Mouse (Mus musculus) embryonic facial prominence, embryonic 13.5 days (tissue): ENCODE data around the gene Dnajc1. TPM values are rescaled to one million over a fixed set of nuclear protein-coding genes. Genes with fewer than 3 reads are reported as not detected.

ENCODE experiments used
- ATAC-seq: fragments of 200-750 bp; cut with Nextera tagmentation; 2 replicates; pipeline ENCODE4 v1.8.0; 2017; ENCODE audit warnings: low read depth; ENCODE audit not compliant: insufficient number of reproducible peaks, insufficient read depth, low FRiP score, low TSS enrichment
- H3K27ac ChIP-seq: fragments of 300-500 bp; sonication (generic); 2 replicates; pipeline ENCODE4 v1.5.1; 2015; ENCODE audit warnings: moderate library complexity, mild to moderate bottlenecking, inconsistent platforms
- H3K27me3 ChIP-seq: fragments of 300-500 bp; sonication (generic); 2 replicates; pipeline ENCODE4 v1.6.1; 2015; ENCODE audit warnings: mild to moderate bottlenecking, inconsistent platforms
- H3K36me3 ChIP-seq: fragments of 300-500 bp; sonication (generic); 2 replicates; pipeline ENCODE4 v1.6.1; 2015; ENCODE audit warnings: mild to moderate bottlenecking, inconsistent platforms
- H3K4me1 ChIP-seq: fragments of 300-500 bp; sonication (generic); 2 replicates; pipeline ENCODE4 v1.6.1; 2015; ENCODE audit warnings: inconsistent platforms
- H3K4me2 ChIP-seq: fragments of 300-500 bp; sonication (generic); 2 replicates; pipeline ENCODE4 v1.6.1; 2015; ENCODE audit warnings: moderate library complexity, mild to moderate bottlenecking, inconsistent platforms
- H3K4me3 ChIP-seq: fragments of 300-500 bp; sonication (generic); 2 replicates; pipeline ENCODE4 v1.5.1; 2015; ENCODE audit warnings: mild to moderate bottlenecking, inconsistent platforms
- H3K9ac ChIP-seq: fragments of 300-500 bp; sonication (generic); 2 replicates; pipeline ENCODE4 v1.6.1; 2015; ENCODE audit warnings: mild to moderate bottlenecking, inconsistent platforms
- H3K9me3 ChIP-seq: fragments of 300-500 bp; sonication (generic); 2 replicates; pipeline ENCODE4 v1.6.1; 2016; ENCODE audit warnings: inconsistent platforms
- WGBS: fragments of 180-500 bp; shearing (Covaris S2); methylation state at CpG from one replicate; pipeline ENCODE4 v1.1.7; 2015; ENCODE audit warnings: mixed read lengths; 5-methylcytosine and 5-hydroxymethylcytosine counted together
- polyA plus RNA-seq: library from polyadenylated mRNA; unstranded; fragments of >200 nt; fragmentation: Nextera tagmentation; extraction: Ambion mirVana; gene quantifications from 2 replicates; pipeline ENCODE4 v1.2.1, GENCODE M21; 2015

Dnajc1 gene
- polyA plus RNA-seq, 1 experiment from 2014 or later = 36.4 TPM

- Histone ChIP-seq H3K27ac (peak overlapping the region; percentile 44; the same call in 1 of the 2 replicates), H3K9ac (no peak overlapping the region), H3K9me3 (no peaks in the 10 kb centered on the region), H3K4me3 (no peak overlapping the region), H3K4me2 (no peak overlapping the region), H3K4me1 (peaks cover 9% of the 10 kb centered on the region; the same call in 1 of the 2 replicates), H3K27me3 (no peaks in the 10 kb centered on the region), H3K36me3 (peaks cover 65% of the 10 kb centered on the region)
- no peak for ATAC-seq
- WGBS = 64% methylated on average over 3 of the region's 3 CpGs
Measured at GRCm38 (mm10) chr2:18217867-18218266, 174.8 kb downstream of the Dnajc1 start.

- Histone ChIP-seq H3K4me2 (no peak overlapping the region), H3K4me1 (peaks cover 9% of the 10 kb centered on the region; the same call in 1 of the 2 replicates), H3K4me3 (no peak overlapping the region), H3K27ac (no peak overlapping the region; the same call in 1 of the 2 replicates), H3K9me3 (no peaks in the 10 kb centered on the region), H3K36me3 (peaks cover 85% of the 10 kb centered on the region), H3K9ac (no peak overlapping the region), H3K27me3 (no peaks in the 10 kb centered on the region)
- ATAC-seq = no peak
- 57% methylated on average over 2 of the region's 2 CpGs for WGBS
Measured at GRCm38 (mm10) chr2:18214031-18214430, 178.6 kb downstream of the Dnajc1 start.

DNA sequence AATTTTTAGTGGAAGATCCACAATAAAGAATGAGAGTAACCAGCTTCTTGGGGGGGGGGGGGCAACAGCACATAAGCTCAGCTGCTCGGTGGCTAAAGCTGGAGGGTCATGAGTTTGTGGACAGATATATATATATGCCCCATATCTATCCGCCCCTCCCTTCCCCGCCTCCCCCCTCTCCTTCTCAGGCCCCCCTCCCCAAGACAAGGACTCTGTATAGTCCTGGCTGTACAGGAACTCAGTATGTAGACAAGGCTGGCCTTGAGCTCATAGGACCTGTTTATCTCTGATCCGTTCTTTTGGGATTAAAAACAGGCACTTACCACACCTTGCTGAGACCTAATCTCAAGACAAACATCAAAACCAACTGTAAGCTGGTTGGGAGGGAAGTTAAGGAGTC lies 182.7 kb downstream of the Dnajc1 start:
- H3K4me3 ChIP-seq = no peak overlapping the region
- 88% methylated on average over 4 of the region's 4 CpGs for WGBS
- H3K9ac ChIP-seq = no peak overlapping the region
- H3K27me3 ChIP-seq = no peaks in the 10 kb centered on the region
- H3K9me3 ChIP-seq = no peaks in the 10 kb centered on the region
- no peak overlapping the region for H3K4me2 ChIP-seq
- H3K27ac ChIP-seq = no peak overlapping the region
- no peaks in the 10 kb centered on the region for H3K4me1 ChIP-seq
- ATAC-seq = no peak
- H3K36me3 ChIP-seq = peaks cover 83% of the 10 kb centered on the region

- Histone ChIP-seq H3K4me2 (no peak overlapping the region), H3K9me3 (no peaks in the 10 kb centered on the region), H3K9ac (no peak overlapping the region), H3K36me3 (peaks cover 81% of the 10 kb centered on the region), H3K27me3 (no peaks in the 10 kb centered on the region), H3K4me1 (no peaks in the 10 kb centered on the region), H3K27ac (no peak overlapping the region), H3K4me3 (no peak overlapping the region)
- 86% methylated on average over 7 of the region's 7 CpGs for WGBS
- ATAC-seq = no peak
Measured at GRCm38 (mm10) chr2:18209211-18209823, 183.3 kb downstream of the Dnajc1 start.

DNA sequence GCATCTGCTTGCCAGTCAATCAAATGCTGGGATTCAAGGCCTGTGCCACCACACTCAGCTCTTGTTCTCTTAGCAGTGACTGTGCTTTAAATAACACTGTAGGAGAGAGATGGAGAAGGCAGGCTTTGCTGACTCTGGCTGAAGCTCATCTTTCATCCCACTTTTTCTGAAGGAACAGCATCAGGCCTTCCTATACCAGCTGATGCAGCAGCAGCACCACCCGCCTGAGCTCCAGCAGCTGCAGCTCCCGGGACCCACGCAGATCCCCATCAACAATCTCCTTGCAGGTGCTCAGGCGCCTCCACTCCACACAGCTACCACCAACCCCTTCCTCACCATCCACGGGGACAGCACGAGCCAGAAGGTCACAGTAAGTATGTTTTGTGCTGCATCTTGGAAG lies 184.1 kb downstream of the Dnajc1 start:
- Histone ChIP-seq H3K9ac (no peak overlapping the region), H3K4me1 (no peaks in the 10 kb centered on the region), H3K4me2 (no peak overlapping the region), H3K9me3 (no peaks in the 10 kb centered on the region), H3K27ac (no peak overlapping the region), H3K4me3 (no peak overlapping the region), H3K36me3 (peaks cover 81% of the 10 kb centered on the region), H3K27me3 (no peaks in the 10 kb centered on the region)
- WGBS = 82% methylated on average over 6 of the region's 6 CpGs
- no peak for ATAC-seq

- WGBS = 88% methylated on average over 10 of the region's 10 CpGs
- H3K36me3 ChIP-seq = peaks cover 81% of the 10 kb centered on the region
- ATAC-seq = no peak
Measured at GRCm38 (mm10) chr2:18206811-18207210, 185.8 kb downstream of the Dnajc1 start.

GRCm38 (mm10) chr2:18205118-18205517 lies 187.5 kb downstream of the Dnajc1 start:
- H3K4me3 ChIP-seq = no peak overlapping the region
- no peak for ATAC-seq
- 63% methylated on average over 3 of the region's 3 CpGs for WGBS

More at GRCm38 (mm10) chr2:18206811-18207210, 185.8 kb downstream of the Dnajc1 start:
- Histone ChIP-seq H3K27me3 (no peaks in the 10 kb centered on the region), H3K4me1 (no peaks in the 10 kb centered on the region), H3K4me3 (no peak overlapping the region), H3K9ac (no peak overlapping the region), H3K27ac (no peak overlapping the region), H3K4me2 (no peak overlapping the region), H3K9me3 (no peaks in the 10 kb centered on the region)

DNA sequence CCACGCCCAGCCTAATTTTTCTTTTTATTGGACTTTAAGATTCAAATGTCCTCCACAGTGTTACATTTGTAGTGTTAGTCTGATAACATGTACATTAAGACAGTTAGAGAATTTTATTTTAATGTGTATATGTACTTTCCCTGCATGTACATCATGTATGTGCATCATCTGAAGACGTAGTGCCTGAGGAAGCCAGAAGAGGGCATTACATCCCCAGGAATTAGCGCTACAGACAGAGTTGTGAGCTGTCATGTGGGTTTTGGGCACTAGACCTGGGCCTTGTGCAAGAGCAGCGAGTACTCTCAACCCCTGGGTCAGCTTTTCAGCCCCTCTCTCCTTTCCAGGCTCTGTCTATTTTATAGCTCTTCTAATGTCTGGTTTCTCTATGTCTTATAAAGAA lies 189.7 kb downstream of the Dnajc1 start:
- no peak overlapping the region for H3K4me3 ChIP-seq
- no peak overlapping the region for H3K9ac ChIP-seq
- H3K27me3 ChIP-seq = no peaks in the 10 kb centered on the region
- H3K27ac ChIP-seq = no peak overlapping the region
- no peak overlapping the region for H3K4me2 ChIP-seq
- no peaks in the 10 kb centered on the region for H3K4me1 ChIP-seq
- ATAC-seq = no peak
- WGBS = 97% methylated on average over 4 of the region's 4 CpGs
- peaks cover 67% of the 10 kb centered on the region for H3K36me3 ChIP-seq
- no peaks in the 10 kb centered on the region for H3K9me3 ChIP-seq

More at GRCm38 (mm10) chr2:18205118-18205517, 187.5 kb downstream of the Dnajc1 start:
- Histone ChIP-seq H3K9ac (no peak overlapping the region), H3K27me3 (no peaks in the 10 kb centered on the region), H3K4me1 (no peaks in the 10 kb centered on the region), H3K4me2 (no peak overlapping the region), H3K27ac (no peak overlapping the region), H3K36me3 (peaks cover 75% of the 10 kb centered on the region), H3K9me3 (no peaks in the 10 kb centered on the region)

DNA sequence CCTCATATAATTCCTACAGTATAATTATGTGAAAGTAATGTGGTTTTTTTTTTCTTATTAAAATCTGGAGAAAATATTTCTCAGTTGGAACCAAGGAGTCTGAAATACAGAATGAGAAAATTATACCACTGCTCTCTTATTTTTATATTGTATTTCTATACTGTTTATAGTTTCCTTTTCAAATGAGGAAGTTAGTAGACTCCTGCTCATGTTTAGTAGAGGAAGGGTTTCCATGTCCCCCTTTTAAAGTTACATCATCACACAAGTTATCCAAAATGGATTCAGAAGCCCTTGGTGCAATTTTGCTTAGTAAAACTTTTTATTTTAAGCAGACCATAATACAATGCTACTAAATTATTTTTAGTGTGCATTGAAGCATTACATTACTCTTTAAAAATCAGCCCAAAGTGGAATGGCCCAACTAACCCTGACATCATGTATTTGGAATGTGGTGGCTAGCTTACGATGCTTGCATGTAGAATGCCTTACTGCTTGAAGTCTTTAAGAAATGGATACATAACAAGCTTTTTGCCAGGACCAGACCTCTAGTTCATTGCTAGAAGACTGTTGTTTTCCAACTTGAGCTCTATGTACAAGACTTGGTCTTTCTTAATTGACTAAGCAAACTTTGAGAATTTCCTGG lies 190.7 kb downstream of the Dnajc1 start:
- no peak for ATAC-seq
- H3K27me3 ChIP-seq = no peaks in the 10 kb centered on the region
- no peaks in the 10 kb centered on the region for H3K9me3 ChIP-seq
- H3K27ac ChIP-seq = no peak overlapping the region
- peaks cover 8% of the 10 kb centered on the region for H3K4me1 ChIP-seq
- WGBS = 76% methylated on average over 1 of the region's 1 CpGs
- peaks cover 62% of the 10 kb centered on the region for H3K36me3 ChIP-seq
- no peak overlapping the region for H3K9ac ChIP-seq
- no peak overlapping the region for H3K4me2 ChIP-seq
- H3K4me3 ChIP-seq = no peak overlapping the region

DNA sequence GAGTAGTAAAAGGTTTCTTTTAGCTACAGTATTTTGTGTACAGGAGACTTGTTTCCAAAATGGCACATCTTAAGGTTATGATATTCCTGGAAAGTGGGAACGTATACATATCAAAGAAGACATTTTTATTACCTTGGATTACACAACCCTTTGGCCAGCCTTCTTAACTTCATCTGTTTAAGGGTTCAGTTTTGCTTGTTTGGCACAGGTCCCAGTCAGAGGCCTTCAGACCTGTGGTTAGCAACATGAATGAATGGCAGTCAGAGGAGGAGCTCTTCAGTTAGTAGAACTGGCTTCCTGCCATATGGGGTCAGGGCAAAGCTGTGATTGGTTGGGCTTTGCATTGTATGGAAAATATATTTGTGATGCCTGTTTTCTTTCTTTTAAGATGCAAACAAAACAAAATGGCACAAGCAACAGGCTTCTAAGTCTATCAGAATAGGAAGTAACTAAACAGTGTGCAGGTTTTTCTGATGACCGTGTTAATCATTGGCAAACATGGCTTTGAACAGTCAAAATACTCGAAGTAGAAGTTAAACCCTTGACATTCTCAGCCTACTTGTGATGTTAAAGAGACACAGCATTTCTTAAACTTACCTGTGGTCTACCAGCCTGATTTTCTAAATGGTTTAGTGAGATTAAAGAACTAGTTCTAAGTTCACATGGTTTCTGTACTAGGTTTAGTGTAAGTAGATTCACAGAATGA lies 196.8 kb downstream of the Dnajc1 start:
- Histone ChIP-seq H3K9ac (no peak overlapping the region), H3K27ac (0 out of 2 replicates have a peak overlapping the region, but pooled peaks have one; percentile 14), H3K9me3 (no peaks in the 10 kb centered on the region), H3K36me3 (peaks cover 29% of the 10 kb centered on the region), H3K4me2 (no peak overlapping the region), H3K27me3 (no peaks in the 10 kb centered on the region), H3K4me3 (no peak overlapping the region), H3K4me1 (peaks cover 26% of the 10 kb centered on the region)
- WGBS = 62% methylated on average over 3 of the region's 3 CpGs
- peak; percentile 76; the same call in 1 of the 2 replicates for ATAC-seq

GRCm38 (mm10) chr2:18195285-18195684 lies 197.3 kb downstream of the Dnajc1 start:
- H3K27ac ChIP-seq = no peak overlapping the region
- H3K9me3 ChIP-seq = no peaks in the 10 kb centered on the region
- peaks cover 30% of the 10 kb centered on the region for H3K36me3 ChIP-seq
- no peak overlapping the region for H3K4me2 ChIP-seq
- H3K27me3 ChIP-seq = no peaks in the 10 kb centered on the region
- no peak overlapping the region for H3K9ac ChIP-seq
- H3K4me3 ChIP-seq = no peak overlapping the region
- 86% methylated on average over 4 of the region's 4 CpGs for WGBS
- no peak for ATAC-seq
- peaks cover 26% of the 10 kb centered on the region for H3K4me1 ChIP-seq
